Mouse (Mus musculus) neutrophil, adult 5-6 weeks (primary cell): ENCODE data around the gene Cap1. TPM values are rescaled to one million over a fixed set of nuclear protein-coding genes. Genes with fewer than 3 reads are reported as not detected.
"Not testable (repeated sequence)": the region's sequence is repeated elsewhere in the genome, so short reads cannot be mapped to it uniquely, and the experiment has no call there.

Source experiments
- ATAC-seq: fragments of 151-379, 151-347 bp; 2 replicates; pipeline ENCODE4 v1.8.0; 2017; ENCODE audit warnings: mild to moderate bottlenecking, moderate TSS enrichment; ENCODE audit not compliant: insufficient number of reproducible peaks, poor library complexity, low FRiP score, severe bottlenecking; ENCODE audit errors: extremely low read depth
- total RNA-seq: library from RNA; stranded (forward); fragments of 200-1000 nt; gene quantifications from 2 replicates; pipeline ENCODE4 v1.2.3, GENCODE M21; 2017

The Cap1 gene
- total RNA-seq, 1 experiment from 2014 or later = 707 TPM

DNA sequence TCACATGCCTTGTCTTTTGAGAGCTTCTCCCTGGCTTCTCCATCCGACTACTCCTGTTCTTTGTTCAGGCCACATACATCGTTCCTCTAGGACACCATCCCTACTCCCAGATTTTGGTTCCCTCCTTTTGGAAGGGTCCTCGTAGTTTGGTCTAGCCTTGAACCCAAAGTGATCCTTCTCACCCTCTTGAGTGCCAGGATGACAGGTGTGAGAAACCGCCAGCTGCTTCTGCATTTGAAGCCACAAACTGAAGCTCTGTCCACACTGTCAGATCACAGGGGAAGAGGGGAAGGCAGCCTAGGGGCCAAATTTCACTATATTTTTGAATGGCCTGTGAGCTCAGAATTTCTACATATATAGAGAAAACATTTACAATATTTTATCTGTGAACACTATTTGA lies 31.1 kb downstream of the Cap1 start:
- no peak for ATAC-seq

DNA sequence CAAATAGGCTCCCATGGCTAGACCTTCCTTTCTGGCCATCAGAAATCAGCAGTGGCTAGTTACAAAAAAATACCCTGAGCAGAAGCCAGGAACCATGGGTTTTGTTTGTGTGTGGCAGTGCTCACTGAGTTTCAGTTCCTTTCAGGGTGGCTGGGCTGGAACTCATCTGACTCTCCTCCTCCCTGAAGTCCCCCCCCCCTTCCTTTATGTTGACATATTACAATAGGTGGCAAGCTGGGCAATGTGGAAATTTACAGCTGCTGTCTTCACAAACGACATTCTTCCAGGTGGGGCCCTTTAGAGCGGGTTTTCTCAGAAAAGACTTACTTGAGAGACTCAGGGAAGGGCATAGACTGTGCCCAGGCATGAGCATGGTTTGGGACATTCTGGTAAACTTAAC lies 32.2 kb downstream of the Cap1 start:
- peak; percentile 83 for ATAC-seq

DNA sequence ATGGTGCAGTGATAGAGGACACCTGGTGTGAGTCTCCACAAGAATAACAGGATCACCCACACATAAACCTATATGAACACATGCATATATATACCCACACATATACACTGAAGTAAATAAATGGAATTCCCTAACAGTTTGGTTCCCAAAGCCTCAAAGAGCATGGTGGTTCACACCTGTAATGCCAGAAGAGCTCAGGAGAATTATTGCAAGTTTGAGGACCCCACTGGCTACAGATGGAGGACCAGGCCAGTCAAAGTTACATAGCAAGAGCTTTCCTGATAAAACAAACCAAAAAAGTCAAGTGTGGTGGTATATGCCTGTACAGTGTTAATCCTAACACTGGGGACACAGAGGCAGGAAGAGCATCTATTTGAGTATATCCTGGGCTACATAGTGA lies 34.3 kb downstream of the Cap1 start:
- ATAC-seq = no peak

DNA sequence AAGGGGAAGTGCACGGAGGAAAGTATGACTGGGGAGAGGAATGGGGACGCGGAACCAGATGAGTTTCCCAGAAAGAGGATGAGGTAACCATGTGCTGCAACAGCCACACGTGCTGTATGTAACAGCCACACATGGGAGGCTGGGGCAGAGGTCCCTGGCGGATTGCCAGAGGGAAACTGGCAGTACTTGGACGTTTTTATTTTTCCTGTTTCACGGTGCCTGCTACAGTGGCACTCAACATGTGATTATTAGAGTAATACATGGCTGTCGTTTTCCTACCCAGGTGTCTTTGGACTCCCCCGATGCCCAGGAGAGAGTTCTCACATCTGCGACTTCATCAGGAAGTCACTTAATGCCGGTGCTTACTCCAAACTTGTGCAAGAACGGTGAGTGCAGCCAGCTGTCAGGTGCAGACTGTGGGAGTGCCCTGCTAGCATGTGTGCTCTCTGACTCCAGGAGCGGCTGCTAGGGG lies 37.7 kb downstream of the Cap1 start:
- peak; percentile 95 for ATAC-seq

DNA sequence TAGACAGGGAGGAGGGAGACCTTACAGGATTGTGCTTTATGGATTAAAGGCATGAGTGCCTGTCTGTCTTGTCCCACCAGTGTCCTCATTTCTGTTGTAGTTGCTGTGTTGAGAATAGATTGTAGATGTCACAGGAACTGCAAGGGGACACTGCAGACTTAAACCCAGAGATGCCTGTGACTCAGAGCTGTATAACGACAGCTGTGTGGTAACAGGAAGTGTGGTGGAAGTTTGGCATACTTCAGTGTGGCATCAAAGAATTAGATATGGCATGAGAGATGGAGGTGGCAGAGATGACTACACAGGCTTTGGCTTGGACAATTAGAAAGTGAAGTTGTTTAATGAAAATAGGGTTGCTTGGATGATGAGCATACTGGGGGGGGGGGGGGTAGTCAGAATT lies 47.4 kb downstream of the Cap1 start:
- ATAC-seq = peak; percentile 64

DNA sequence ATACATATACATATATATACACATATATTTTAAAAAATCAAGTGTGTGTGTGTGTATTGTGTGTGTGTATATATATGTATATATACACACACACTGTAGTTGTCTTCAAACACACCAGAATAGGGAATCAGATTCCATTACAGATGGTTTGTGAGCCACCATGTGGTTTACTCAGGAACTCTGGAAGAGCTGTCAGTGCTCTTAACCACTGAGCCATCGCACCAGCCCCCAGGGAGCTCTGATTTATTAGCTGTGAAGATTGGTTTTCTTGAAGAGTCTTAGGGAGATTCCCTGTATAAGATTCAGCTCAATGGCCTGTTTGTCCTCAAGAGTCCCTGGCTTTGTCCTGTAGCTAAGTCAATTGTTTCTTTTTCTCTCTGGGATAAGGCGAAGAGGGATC lies 47.9 kb downstream of the Cap1 start:
- no peak for ATAC-seq

DNA sequence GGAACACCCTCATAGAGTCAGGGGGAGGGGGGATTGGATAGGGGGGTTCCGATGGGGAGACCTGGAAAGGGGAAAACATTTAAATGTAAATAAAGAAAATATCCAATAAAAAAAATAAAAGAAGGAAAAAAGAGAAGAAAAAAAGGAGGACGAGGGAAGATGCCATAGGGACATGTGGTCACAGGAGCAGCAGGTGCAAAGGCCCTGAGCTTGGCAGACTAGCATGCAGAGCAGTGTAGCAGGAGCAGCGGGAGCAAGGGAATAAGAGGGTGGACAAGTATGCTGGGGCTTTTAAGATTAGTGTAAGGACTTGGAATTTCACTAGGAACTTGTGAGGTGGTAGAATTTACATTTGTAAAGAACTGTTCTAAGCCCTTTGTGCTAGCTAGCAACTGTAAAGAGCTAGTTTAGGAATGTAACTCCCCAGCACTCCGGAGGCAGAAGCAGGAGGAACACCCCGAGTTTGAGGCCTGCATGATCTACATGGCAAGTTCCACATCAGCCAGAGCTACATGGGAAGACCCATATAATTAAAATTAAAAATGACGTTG lies 48.6 kb downstream of the Cap1 start:
- ATAC-seq = no peak

DNA sequence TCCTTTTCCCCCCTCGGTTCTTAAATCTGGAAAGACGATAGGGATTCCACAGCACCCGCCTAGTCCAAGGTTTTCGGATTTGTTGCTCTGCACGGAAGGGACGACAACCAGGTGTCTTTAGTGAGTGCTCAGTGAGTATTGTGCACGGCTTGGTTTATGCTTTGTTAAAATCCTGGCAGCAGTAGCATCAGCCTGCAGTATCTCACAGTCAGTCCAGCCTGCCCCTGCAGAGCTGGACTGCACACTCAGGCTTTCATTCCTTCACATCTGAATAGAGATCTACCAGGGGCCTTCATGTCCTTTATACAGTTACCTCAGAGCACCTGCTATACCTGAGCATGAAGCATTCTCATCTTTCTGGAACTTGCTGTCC lies 49.5 kb downstream of the Cap1 start:
- ATAC-seq = no peak

DNA sequence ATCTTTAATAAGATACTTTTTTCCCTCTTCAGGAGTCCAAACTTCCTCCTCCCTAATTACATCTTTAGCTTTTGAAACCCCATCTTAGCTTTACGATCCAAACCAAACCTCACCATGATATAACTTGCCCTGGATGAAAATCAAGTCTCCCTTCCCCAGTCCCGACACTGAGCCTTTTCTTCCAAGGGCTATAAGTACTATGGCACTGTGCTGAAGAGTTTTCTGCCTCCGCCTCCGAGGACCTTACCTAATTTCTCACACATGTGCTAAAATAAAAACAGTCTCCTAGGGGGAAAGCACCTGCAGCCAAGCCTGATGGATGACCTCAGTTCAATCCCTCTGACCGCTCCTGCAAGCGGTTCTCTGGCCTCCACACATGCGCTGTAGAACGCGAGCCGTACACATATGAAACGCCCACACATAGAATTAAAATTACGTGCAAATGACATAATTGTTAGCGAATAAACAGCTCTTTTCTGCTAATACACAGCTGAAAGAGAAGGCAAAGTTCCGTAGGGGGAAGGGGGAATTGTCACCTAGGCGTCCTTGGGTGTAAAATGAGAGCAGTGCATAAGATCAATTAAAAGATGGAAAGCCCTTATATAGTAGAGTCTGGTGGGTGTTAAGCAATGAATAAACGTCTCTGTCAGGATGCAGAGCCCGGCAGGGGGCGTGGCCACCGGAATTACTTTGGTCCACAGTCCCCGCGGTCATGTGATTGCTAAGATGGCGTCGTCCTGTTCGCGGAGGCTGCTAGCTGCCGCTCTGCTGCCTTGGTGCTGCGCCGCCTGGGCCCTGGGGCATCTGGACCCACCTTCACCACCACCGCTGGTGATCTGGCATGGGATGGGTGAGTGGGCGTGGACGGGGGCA lies 50.1 kb downstream of the Cap1 start, which contains the start of gene Ppt1:
TSS of gene Ppt1 (plus strand) at position 713 of the 873 bp plus-strand sequence.
- peak; percentile 83 for ATAC-seq

DNA sequence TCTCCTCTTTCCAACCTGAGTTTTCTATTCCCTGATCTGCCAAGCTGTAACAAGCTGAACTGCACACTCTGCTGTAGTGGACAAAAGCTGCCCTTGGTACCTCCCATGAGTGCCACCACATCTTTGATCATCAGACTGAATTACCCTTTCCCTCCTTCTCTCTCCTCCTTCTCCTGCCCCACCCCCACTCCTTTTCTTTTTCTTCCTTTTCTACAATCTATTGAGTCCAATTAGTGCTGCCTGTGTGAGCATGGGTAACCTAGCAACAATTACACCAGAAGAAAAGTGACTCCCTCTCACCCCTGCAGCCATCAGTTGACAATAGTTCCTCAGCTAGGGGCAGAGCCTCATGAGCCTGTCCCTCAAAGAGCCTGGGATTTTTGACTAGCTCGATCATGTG lies 54.0 kb downstream of the Cap1 start:
- ATAC-seq = no peak

DNA sequence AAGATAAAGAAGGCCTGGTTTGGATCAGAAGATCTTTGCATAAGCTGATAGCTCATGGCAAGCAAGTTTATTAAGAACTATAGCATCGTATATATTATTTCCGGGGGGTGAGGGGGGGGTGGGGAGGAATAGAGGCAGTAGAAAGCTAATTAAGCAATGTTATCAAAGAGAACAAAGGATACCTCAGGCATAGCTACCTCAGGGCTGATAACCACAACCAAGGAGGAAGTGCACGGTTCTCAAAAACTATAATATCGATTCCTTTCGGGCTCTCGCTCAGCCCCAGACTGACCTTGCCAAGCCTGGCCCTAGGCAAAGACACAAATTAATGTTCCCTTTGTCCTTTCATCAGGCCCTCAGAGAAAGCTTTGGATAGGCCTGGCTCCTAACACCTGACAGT lies 56.5 kb downstream of the Cap1 start:
- ATAC-seq = no peak

DNA sequence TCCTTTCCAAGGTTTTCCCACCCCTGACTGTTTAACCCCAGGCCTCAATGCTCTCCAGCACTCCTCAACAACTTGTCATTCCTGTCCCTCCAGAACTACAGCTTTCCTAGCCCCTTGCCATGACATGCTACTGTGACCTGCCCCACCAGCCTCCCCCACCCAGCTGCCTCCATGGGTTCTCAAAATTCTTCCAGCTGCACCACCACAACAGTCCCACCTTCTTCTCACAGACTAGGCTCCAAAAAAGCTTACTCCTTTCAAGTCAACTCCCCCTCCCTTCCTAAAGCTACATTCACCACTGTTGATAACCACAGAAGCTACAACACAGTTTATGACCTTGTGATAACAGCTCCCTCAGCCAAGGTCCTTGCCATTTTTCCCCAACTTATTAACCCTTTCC lies 58.2 kb downstream of the Cap1 start:
- no peak for ATAC-seq

DNA sequence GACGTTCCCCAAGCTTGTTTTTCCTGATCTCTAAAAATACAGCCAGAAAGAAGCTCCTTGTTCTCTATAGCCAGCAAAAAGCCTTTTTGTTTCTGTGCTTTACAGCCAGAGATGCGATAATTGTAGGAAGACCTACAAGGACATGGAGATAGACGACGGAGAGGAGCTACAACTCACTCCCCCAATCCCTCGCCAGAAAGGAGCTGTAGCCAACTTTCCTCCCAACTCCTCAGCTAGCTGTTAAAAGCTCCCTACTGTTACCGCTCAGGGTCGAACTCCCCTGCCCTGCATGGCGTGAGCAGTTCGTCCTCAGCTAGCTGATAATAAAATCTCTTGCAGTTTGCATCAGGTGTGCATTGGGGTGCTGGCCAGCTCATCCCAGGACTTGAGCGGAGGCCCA lies 64.9 kb downstream of the Cap1 start:
- not testable (repeated sequence) for ATAC-seq

DNA sequence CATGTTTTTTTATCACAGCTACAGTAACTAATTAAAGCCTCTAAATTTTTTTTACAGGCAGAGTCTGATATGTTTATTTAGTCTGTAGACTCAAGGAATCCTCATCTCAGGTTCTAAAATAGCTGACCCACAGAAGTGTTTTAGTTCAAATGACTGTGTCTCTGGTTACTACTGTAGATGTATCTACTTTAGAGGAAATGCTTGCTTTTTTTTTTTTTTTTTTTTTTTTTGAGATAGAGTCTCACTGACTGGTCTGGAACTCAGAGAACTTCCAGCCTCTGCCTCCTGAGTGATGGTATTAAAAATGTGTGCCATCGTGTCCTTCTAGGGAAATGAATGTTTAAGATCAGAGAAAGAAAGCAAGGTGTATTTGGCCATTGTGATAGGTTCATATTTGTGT lies 69.7 kb downstream of the Cap1 start:
- no peak for ATAC-seq

DNA sequence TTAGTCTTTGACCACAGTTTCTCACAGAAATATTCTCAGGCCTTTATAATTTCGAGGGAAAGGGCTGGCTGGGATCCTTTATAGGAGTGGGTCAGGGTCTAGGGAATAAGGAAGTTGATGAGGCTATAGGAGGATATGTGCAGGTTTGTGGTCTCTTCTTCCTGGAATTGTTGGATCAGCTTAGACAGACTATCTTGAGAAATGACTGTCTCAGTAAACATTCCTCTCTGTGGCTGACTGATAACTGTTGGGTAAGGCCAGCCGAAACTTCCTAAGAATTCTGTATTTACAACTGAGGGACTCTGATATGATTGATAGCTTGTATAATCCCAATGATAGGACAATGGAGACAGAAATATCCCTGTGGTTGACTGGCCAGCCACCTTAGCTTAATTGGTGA lies 74.0 kb downstream of the Cap1 start:
- no peak for ATAC-seq

DNA sequence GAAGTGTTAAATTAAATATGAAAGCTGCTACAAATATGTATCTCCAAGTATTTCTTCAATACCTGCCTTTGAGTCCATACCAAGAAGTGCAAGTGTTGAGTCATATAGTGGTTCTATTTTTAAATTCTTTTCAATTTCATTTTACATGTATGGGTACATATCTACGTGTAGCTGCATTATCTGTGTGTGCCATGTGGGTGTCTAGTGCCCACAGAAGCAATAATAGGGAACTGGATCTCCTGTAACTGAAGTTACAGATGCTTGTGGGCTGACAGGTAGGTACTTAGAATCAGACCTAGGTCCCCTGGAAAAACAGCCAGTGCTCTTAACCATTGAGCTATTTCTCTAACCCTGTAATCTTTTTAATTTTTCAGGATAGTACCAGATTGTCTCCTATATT lies 74.7 kb downstream of the Cap1 start:
- no peak for ATAC-seq

Other genes starting within 250 kb of the Cap1 start
- not detected in 2 replicates for gene 9530002B09Rik, start 196.8 kb downstream of the Cap1 start, total RNA-seq
- 219 and 220 TPM in 2 replicates for gene Ppt1, start 49.8 kb downstream of the Cap1 start, total RNA-seq
- gene Mfsd2a, start 75.1 kb upstream of the Cap1 start, total RNA-seq = 0.58 and 0.86 TPM in 2 replicates
- 0.37 and 0.70 TPM in 2 replicates for gene Mycl, start 109.6 kb upstream of the Cap1 start, total RNA-seq
- gene Trit1, start 130.5 kb upstream of the Cap1 start, total RNA-seq = 23.5 and 35.2 TPM in 2 replicates
- not detected in 2 replicates for gene Bmp8b, start 219.1 kb upstream of the Cap1 start, total RNA-seq
- gene Oxct2b, start 230.2 kb upstream of the Cap1 start, total RNA-seq = not detected in 2 replicates